Mouse (Mus musculus): ENCODE measurements around the gene Dock9. TPM values are rescaled to one million over a fixed set of nuclear protein-coding genes. Genes with fewer than 3 reads are reported as not detected.
"Not testable (repeated sequence)": the region's sequence is repeated elsewhere in the genome, so short reads cannot be mapped to it uniquely, and the experiment has no call there.

The Dock9 gene
- total RNA-seq, 2 experiments from 2014 or later = 30.1 to 35.0 TPM

DNA sequence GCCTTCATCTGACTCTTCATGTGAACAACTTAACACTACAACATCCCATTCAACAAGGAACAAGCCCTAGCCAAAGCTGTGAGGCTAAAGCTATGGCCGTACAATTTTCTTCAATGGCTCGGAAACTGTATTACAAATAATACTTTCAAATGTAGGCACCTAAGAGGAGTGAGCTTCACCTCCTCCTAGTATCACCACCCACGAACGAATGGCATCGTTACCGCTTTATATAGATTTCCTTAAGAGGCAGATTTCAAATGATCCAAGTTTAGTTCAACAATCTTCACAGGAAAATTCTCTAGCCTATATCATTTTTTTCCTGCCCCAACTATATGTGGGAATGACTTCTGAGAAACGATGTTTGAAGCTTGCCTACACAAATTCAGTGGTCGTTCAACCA is 165.7 kb downstream of the Dock9 start:
- no peak for DNase-seq (ENCODE audit: low spot score in 2 of 2)

DNA sequence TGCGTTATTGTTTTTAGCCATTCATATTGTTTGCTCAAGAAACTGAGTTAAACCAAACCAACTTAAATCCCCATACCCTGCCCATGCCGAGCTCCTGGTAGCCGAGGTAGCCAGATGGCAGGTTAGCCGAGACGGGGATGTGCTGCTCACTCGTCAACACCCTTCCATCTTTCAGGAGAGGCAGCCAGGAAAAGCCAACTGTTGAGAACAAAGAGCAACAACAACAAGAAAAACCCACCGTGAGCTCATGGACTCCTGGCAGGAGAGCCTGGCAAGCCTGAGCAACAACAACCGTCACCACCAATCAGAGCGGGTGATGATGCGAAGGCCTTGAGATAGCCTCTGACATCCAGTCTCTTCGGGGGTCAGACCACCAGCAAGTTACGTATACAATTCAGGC is 170.9 kb downstream of the Dock9 start:
- no peak for DNase-seq (ENCODE audit: low spot score in 2 of 2)

DNA sequence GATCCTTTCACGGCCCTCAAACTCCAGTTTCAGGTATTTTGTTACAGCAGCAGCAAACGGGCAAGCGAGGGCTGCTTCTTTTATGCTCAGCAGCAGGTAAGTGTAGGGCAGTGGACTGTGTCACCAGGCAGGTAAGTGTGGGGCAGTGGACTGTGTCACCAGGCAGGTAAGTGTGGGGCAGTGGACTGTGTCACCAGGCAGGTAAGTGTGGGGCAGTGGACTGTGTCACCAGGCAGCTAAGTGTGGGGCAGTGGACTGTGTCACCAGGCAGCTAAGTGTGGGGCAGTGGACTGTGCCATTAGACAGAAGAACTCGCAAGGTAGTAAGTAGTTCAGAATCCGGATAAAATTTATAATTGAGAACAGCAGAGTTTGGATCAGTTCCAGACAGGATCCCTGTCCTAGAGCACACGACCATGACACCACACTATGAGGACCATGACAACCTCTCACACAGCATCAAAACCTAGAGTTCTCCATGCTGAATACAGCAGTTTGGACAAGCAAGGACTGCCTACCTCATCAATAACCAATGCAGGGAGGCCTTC is 173.6 kb downstream of the Dock9 start:
- DNase-seq (ENCODE audit: low spot score in 2 of 2) = not testable (repeated sequence)

DNA sequence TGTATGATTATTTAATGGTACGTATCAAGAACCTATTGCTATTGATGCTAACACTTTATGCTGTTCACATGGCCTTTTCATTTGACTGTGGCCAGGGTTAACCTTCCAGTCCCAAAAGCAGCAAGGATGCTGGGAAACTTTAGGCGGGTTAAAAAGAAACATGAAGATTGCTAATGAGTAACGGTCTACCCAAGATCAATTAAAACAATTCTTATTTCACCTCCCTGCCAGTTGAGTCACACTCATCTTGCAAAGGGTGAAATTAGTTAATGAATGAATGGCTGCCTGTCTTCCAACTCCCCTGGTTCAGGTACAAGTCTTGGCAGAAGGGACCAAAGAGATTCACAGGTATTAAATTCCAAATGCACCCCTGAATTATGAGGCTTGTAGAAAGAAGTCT is 175.8 kb downstream of the Dock9 start:
- no peak for DNase-seq (ENCODE audit: low spot score in 2 of 2)

DNA sequence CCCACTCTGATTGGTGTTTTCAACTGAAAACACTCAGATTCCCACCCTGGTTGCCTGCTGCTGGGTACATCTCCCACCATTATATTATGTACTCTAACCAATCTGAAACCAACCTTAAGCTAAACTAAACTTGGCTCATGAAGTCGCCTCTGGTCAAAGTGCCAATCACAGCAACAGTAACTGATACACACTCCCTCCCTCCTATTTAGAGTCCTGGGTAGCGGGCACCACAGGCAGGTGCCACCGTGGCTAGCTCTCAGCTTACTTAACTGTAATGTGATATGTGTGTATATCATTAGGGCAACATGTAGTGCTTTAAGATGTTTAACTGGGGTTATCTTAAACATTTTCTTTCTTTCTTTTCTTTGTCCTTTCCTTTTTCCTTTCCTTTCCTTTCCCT is 177.1 kb downstream of the Dock9 start:
- no peak for DNase-seq (ENCODE audit: low spot score in 2 of 2)

DNA sequence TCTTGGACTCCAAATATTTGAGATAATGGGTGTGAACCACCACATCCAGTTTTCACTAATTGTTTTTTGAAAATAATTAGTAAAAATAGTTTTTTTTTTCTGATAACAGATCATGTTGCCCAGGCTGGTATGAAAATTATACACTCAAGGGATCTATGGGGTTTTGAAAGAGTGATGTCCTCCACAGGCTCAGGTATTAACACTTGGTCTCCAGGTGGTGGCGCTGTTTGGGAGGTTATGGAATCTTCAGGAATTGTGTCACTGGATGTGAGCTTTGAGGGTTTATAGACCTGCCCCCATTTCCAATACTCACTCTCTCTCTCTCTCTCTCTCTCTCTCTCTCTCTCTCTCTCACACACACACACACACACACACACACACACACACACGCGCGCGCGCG is 177.5 kb downstream of the Dock9 start:
- no peak for DNase-seq (ENCODE audit: low spot score in 2 of 2)

DNA sequence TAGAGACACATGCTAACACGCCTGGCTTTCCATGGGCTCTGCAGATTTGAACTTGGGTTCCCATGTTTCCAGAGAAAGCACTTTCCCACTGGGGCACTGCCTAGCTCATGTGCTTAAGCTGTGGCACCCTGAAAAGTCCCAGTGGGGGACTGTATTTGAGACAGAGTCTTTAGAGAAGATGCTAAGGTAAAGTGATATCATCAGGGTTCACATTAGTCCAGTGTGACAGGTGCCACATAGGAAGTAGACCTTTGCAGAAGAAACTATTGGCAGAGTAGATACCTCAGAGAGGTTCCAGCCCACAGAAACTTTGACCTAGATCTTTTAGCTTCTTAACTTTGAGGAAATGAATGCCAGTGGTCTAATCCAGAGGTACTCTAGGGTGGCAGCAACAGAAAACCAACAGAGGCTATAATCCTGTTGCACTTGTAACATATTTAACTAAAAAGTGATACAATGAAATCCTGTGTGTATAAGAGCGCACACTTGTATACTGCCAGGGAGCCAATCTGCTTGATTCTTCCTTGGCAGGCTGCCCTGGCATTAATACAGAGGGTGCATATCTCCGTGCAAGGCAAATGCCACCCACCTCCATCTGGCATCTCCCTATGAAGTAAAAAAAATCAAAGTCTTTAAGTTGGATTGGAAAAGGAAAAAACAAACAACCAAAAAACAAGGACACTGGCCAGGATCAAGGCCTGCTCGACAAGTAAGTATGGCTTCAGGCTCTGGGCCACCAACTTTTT is 179.8 kb downstream of the Dock9 start:
- DNase-seq (ENCODE audit: low spot score in 2 of 2) = no peak

DNA sequence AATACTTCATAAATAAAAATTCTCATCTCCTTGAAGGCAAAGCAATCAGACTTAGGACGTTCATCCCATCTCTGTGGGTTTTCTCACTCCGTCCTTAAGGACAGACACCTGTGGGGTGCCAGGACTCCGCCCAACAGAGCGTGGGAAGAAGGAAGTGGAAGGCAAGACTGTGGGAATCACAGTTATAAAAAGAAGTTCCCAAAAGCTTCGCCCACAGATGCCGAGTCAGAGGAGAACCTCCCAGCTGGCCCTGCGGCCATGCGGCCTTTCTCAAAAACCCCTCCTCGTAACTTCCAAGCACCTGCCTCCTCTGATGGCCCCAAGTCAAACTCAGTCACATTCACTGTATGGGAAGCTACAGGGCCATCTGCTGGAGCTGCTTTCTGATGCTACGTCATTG is 182.2 kb downstream of the Dock9 start:
- DNase-seq (ENCODE audit: low spot score in 2 of 2) = no peak

DNA sequence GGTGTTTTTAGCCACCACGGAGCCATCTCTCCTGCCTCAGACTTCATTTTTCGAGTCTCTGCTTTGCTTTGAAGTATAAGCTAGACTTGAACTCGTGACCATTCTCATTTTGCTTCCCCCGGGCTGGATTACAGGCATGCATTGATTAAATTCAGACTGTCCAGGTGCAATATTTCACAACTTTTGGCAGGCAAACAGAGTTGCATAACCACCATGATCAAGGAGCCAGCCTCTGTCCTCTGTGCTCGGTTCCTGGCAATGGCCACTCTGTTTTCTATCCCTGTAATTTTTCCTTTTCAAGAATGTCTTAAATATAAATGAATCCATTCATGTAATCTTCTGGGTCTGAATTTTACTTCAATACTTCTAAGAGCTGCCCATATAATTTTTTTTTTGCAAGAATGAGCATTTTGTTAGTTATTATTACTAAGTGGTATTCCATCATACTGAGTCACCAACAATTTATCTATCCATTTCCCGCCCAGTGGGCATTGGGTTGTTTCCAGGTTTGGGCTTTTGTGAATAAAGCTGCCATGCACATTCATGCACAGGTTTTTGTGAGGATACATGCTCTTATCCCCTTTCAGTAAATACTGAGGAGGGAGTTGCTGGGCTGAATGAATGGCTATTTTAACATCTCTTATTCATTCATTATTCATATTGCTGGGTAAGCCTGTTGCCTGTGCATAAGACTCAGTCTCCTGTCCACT is 183.0 kb downstream of the Dock9 start:
- no peak for DNase-seq (ENCODE audit: low spot score in 2 of 2)

DNA sequence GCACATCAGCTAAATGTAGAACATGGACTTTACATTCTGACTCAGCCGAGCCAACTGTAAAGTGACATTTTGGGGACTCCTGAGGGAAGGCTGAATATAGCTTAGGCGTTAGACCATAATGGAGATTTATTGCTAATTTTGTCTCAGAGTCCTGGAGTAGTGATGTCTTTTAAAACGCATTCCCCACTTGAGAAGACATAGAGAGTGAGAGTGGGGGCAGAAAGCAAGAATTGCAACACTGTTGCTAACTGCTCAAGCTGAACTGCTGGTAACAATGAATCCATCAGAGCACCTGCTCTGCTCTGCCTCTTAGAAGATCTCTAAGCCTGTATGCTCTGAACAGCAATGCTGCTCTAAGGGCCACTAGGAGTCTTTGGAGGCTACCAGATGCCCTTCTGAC is 184.1 kb downstream of the Dock9 start:
- DNase-seq (ENCODE audit: low spot score in 2 of 2) = no peak

DNA sequence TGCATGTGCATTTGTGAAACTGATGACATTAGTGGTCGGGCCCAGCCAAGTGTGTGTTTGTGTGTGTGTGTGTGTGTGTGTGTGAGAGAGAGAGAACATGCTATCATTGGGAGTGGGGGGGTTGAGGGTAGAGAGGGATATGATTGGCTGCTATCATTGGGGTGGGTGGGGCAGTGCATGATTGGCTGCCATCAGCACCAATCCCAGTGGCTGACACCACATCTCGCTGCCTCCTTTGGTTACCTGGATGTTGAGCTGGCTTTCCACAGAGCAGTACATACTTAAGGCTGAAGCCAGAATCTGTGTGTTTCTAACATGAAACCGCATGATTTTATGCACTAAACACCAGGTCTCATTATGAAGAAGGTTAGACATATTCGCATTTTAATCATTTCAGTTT is 184.7 kb downstream of the Dock9 start:
- DNase-seq (ENCODE audit: low spot score in 2 of 2) = no peak

DNA sequence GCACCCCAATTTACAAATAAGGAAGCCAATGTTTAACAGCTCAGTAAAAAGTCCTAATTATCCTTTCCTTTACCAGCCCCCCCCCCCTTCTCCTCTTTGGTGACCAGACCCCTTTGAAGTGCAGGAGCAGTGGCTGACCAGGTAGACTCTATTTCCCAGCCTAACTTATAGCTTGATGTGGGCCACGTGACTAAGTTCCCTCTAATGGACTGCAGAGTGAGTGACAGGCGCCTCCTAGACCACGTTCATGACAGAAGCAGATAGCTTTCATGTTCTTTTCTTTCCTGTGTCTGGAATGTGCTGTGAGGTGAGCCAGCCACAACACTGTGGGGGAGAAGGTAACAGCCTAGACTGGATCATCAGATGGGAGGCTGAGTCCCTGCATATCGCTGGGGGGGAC is 186.1 kb downstream of the Dock9 start:
- DNase-seq (ENCODE audit: low spot score in 2 of 2) = no peak

DNA sequence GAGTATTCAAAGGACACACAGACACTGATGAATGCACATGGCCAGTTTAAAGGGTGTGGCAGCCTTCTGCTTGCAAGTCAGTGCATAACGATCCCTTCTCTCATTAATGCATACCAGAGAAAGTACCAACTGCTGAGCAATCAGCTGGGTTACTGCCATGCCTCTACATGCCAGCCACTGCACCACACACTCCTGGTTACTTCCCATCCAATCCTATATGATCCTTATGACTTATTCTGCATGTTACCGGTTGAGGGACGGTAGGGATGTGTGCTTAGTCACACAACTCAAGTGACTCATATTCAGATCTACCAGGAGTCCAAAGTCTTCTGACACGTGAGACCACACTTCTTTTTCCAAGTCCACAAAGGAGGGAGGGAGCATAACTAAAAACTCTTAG is 186.5 kb downstream of the Dock9 start:
- DNase-seq (ENCODE audit: low spot score in 2 of 2) = no peak

DNA sequence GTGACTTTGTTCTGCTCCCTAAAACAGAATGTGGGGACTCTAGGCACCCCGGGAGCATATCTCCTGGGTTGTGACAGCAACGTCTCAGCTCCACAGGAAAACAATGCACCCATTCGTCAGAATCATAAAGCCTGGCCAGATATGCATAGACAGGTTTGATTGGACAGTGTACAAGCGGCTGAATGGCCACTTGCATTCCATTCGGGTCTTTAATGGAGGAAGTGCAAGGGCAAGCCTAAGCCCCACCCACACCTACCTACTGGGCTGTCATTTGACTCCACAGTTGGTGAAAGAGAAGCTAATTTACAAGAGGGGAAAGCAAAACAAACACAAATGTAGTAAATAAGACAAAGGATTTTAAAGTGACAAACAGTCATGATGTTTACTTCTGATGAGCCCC is 189.1 kb downstream of the Dock9 start:
- no peak for DNase-seq (ENCODE audit: low spot score in 2 of 2)

DNA sequence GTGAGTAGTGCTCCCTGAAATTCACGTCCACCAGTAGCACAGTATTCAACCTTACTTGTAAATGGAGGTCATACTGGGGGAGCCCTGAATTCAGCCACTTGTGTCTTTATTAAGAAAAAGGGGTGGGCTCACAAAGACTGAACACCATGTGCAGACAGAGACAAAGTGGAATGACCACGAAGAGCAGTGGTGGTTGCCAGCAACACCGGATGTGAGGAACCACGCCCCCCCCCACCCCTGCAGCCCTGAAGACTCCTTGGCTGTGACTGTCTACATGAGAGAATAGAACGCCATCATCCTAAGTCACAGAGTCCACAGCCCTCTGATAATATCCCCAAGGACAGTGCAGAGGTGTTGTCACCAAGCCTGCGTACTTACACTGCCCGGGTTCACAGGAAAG is 191.2 kb downstream of the Dock9 start:
- no peak for DNase-seq (ENCODE audit: low spot score in 2 of 2)

DNA sequence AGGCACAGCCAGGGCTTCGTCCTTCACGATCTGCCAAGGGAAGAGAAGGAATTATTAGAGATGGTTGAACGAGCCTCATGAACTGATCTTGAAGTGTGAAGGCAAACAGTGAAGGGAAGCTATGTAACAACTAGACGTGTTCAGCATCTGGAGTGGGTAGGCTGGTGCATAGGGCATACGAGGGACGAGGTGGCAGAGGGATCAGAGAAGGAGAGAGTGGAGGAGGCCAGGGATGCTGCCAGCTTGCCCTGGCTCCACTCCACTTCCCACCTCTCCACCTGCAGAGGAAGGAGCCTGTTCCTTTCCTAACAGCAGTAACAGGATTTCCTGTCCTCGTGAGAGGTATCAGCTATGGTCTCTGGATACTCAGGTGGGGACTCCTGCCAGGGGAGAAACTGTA is 192.4 kb downstream of the Dock9 start:
- no peak for DNase-seq (ENCODE audit: low spot score in 2 of 2)

DNA sequence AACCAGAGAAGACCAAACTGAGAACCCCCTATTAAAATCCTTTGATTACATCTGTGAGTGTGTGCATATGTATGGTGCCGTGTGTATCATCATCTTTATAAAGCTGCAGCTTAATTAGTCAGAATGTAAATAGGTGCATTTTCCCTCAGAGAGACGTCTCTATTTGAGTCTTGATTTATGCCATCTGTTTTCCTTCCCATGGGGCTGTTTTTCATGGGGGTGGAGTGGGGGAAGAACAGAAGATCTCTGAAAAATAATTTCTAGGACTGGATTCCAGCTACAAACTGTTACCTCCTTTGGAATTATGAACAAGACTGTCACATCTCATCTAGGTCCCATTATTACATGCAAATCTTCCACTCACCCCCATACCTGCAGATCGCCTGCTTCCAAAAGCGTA is 193.1 kb downstream of the Dock9 start:
- DNase-seq (ENCODE audit: low spot score in 2 of 2) = no peak

DNA sequence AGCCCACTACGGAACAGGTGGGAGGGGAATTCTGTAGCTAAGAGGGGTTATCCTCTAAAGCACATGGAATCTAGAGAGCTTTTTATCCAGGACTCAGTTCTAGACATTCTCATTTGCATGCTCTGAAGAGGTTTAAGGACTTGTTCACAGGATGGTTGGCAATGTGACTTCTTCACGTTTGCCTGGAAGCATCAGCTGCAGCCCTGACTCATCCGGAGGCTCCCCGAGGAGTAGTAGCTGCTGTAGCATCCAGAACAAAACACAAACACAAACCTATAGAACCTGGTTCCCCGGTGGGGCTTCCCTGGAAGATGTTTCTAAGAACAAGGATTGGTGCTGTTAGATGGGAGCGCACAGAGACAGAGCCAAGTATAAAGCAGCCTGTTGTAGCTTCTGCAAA is 195.0 kb downstream of the Dock9 start:
- DNase-seq (ENCODE audit: low spot score in 2 of 2) = no peak

DNA sequence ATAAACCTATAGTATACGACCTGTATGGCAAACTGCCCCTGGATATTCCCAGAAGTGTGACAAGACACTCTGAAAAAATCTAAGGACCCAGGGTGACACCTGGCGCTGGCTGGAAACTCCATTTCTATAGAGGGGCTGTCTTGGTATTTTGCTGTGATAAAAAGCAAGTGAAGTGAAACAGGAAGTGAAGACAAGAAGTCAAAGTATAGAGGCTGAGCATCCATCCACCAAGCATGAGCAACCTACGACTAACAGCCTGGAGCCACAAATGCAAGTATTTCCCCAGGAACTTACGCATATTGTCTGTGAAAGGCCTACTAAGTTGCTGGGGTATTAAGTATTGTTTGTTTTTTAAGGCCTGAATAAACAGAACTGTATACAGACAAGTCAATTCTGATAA is 197.1 kb downstream of the Dock9 start:
- no peak for DNase-seq (ENCODE audit: low spot score in 2 of 2)

DNA sequence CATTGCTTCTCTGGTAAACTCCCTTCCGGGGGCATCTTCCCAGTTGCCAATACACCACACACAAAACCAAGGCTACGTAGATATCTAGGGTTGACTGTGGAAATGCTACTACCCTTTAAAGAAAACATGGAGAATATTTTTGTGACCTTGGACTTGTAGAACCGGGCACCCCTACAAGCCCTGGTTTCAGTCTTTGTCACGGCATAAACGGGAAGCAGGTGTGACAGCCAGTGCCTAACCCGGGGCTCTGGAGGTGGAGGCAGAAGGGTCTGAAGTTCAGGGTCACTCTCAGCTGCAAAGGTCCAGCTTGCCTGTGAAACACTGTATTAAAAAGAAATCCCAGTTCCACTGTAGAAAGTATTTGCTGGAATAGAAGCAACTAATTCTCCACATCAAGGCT is 200.6 kb downstream of the Dock9 start:
- no peak for DNase-seq (ENCODE audit: low spot score in 2 of 2)

DNA sequence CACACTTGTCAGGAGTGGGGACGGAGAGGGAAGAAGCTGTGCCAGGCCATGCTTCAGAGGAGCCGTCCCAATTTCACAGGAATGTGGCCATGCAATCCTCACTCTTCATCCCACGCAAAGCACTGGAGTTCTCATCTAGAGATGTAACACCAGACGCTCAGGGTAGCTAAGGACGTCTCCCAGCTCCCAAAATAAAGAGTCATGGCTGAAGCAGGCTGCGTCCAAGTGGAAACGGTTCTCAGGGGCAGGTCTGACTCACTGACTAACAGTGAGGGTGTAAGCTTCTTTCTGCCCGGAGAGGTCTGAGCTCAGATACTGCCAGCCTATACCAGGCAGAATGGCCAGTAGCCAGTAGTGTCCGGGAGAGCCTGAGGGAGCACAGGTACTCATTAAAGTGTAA is 201.0 kb downstream of the Dock9 start:
- no peak for DNase-seq (ENCODE audit: low spot score in 2 of 2)

DNA sequence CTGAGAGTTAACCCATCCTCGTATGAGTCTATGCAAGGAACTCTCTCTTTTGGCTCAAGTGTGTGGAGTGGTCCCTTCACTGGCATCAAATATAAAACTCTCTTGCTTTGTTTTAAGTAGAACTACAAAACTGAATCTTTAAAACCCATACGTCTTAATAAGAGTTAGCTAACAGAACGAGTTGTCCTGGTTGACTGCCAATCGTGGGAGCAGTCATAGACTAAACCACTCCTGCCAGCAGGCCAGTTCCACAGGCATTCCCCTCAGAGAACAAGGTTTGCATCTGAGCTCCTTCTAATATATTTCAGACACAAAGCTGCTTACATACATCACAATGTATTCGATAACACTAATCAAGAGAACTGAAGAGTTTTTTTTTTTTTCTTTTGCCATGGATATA is 203.0 kb downstream of the Dock9 start:
- no peak for DNase-seq (ENCODE audit: low spot score in 2 of 2)

All from adrenal gland, postnatal 4 days (tissue).